Mouse (Mus musculus) liver, adult 2 months (tissue): Measurements from ENCODE around the gene Hbq1a. TPM values are rescaled to one million over a fixed set of nuclear protein-coding genes. Genes with fewer than 3 reads are reported as not detected.

Experiments
- DNase-seq: peaks from one replicate; pipeline ENCODE4 v3.0.0-alpha.2; 2011; ENCODE audit warnings: low read depth, low spot score; ENCODE audit errors: extremely low read depth
- H3K27ac ChIP-seq: fragments of 200-500 bp; replicated peaks from 2 replicates; pipeline ENCODE4 v1.5.1; 2012; ENCODE audit warnings: low read depth, mild to moderate bottlenecking, control low read depth, inconsistent platforms, low read length; ENCODE audit not compliant: insufficient read depth
- H3K27me3 ChIP-seq: fragments of 200-500 bp; 2 replicates; pipeline ENCODE4 v1.6.1; 2012; ENCODE audit warnings: mild to moderate bottlenecking, moderate library complexity, low read length, inconsistent platforms; ENCODE audit not compliant: control insufficient read depth, insufficient read depth
- H3K36me3 ChIP-seq: fragments of 200-500 bp; 2 replicates; pipeline ENCODE4 v1.6.1; 2012; ENCODE audit warnings: low read length, inconsistent platforms; ENCODE audit not compliant: control insufficient read depth, insufficient read depth
- H3K4me1 ChIP-seq: fragments of 200-500 bp; 2 replicates; pipeline ENCODE4 v1.6.1; 2011; ENCODE audit warnings: low read length; ENCODE audit not compliant: control insufficient read depth, insufficient read depth
- H3K4me3 ChIP-seq: fragments of 200-500 bp; 2 replicates; pipeline ENCODE4 v1.5.1; 2011; ENCODE audit warnings: low read depth, mild to moderate bottlenecking, control low read depth, low read length, moderate library complexity; ENCODE audit not compliant: insufficient read depth
- H3K79me2 ChIP-seq: fragments of 200-500 bp; 2 replicates; pipeline ENCODE4 v1.6.1; 2012; ENCODE audit warnings: inconsistent platforms, mild to moderate bottlenecking, low read length, moderate library complexity; ENCODE audit not compliant: control insufficient read depth, insufficient read depth
- H3K9ac ChIP-seq: fragments of 200-500 bp; 2 replicates; pipeline ENCODE4 v1.6.1; 2012; ENCODE audit warnings: low read depth, mild to moderate bottlenecking, control low read depth, inconsistent platforms, low read length
- CTCF ChIP-seq: fragments of 200-500 bp; IDR thresholded peaks from 2 replicates; pipeline ENCODE4 v1.5.1; 2011; ENCODE audit warnings: low read depth, low read length, control low read depth
- POLR2A ChIP-seq: fragments of 200-500 bp; IDR thresholded peaks from 2 replicates; pipeline ENCODE4 v1.6.1; 2011; ENCODE audit warnings: low read length, control low read depth; ENCODE audit not compliant: insufficient read depth; ENCODE audit errors: extremely low read depth
- WGBS: fragments of 180-500 bp; shearing (Covaris S2); methylation state at CpG from one replicate; pipeline ENCODE4 v1.1.7; 2018; 5-methylcytosine and 5-hydroxymethylcytosine counted together
- polyA plus RNA-seq: library from polyadenylated mRNA; depleted of rRNA; stranded (reverse); fragments of >200 nt; gene quantifications from 2 replicates; pipeline ENCODE4 v1.2.3, GENCODE M21; 2012
- total RNA-seq: library from RNA; depleted of rRNA; stranded (reverse); fragments of >200 nt; gene quantifications from 2 replicates; pipeline ENCODE4 v1.2.3, GENCODE M21; 2014

Hbq1a gene
- total and polyA plus RNA-seq, 2 experiments, result 0.46 TPM; not detected in 1

- TF ChIP-seq POLR2A (no peak), CTCF (no peak)
- no peak overlapping the region for H3K9ac ChIP-seq
- peaks cover 11% of the 10 kb centered on the region for H3K36me3 ChIP-seq
- no peak overlapping the region for H3K27ac ChIP-seq
- no peaks in the 10 kb centered on the region; the same call in 1 of the 2 replicates for H3K4me1 ChIP-seq
- DNase-seq, result no peak
- H3K79me2 ChIP-seq, result peaks cover 9% of the 10 kb centered on the region; the same call in 1 of the 2 replicates
- WGBS, result 96% methylated on average over 3 of the region's 3 CpGs
- no peaks in the 10 kb centered on the region for H3K27me3 ChIP-seq
- H3K4me3 ChIP-seq, result no peak overlapping the region
Measured at GRCm38 (mm10) chr11:32265117-32265738, 34.6 kb upstream of the Hbq1a start.

DNA sequence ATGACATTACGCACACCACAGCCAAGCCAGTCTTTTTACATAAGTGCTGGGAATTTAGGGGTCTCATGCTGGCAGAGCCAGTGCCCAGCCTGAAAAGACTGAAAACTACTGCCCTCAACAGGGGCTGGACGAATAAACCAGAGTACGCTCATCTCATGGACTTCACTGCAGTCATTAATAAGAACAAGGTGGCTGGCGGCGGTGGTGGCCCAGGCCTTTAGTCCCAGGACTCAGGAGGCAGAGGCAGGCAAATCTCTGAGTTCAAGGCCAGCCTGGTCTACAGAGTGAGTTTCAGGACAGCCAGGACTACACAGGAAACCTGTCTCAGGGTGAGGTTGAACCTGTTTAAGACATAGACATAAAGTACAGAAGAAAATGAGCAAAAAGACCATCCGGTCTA, 33.7 kb upstream of the Hbq1a start:
- peaks cover 8% of the 10 kb centered on the region for H3K36me3 ChIP-seq
- peaks cover 9% of the 10 kb centered on the region; the same call in 1 of the 2 replicates for H3K79me2 ChIP-seq
- H3K27me3 ChIP-seq, result no peaks in the 10 kb centered on the region
- H3K9ac ChIP-seq, result no peak overlapping the region
- no peaks in the 10 kb centered on the region; the same call in 1 of the 2 replicates for H3K4me1 ChIP-seq
- WGBS, result 98% methylated on average over 6 of the region's 6 CpGs
- H3K27ac ChIP-seq, result no peak overlapping the region
- TF ChIP-seq CTCF (no peak), POLR2A (no peak)
- DNase-seq, result no peak
- no peak overlapping the region for H3K4me3 ChIP-seq

GRCm38 (mm10) chr11:32266776-32267175, 33.1 kb upstream of the Hbq1a start:
- Histone ChIP-seq H3K36me3 (peaks cover 4% of the 10 kb centered on the region), H3K9ac (peak overlapping the region; percentile 91; the same call in 1 of the 2 replicates), H3K4me1 (no peaks in the 10 kb centered on the region; the same call in 1 of the 2 replicates), H3K27ac (peak overlapping the region; percentile 73; the same call in 1 of the 2 replicates), H3K4me3 (peak overlapping the region; percentile 97), H3K27me3 (no peaks in the 10 kb centered on the region), H3K79me2 (peaks cover 9% of the 10 kb centered on the region; the same call in 1 of the 2 replicates)
- 28% methylated on average over 6 of the region's 6 CpGs for WGBS
- DNase-seq, result peak; percentile 1
- TF ChIP-seq POLR2A, result no peak
- no peak for TF ChIP-seq CTCF

GRCm38 (mm10) chr11:32267188-32267884, 32.5 kb upstream of the Hbq1a start, which contains the start of gene Nprl3:
Gene Nprl3 (minus strand): TSS chr11:32267707.
- Histone ChIP-seq H3K27ac (peak within 1 kb of the TSS; percentile 73), H3K9ac (peak within 1 kb of the TSS; percentile 91), H3K79me2 (peaks cover 9% of the 10 kb centered on the region; the same call in 1 of the 2 replicates), H3K4me1 (no peaks in the 10 kb centered on the region; the same call in 1 of the 2 replicates), H3K36me3 (no peaks in the 10 kb centered on the region; the same call in 1 of the 2 replicates), H3K4me3 (peak within 1 kb of the TSS; percentile 97), H3K27me3 (no peaks in the 10 kb centered on the region)
- WGBS, result under 1% methylated on average over 54 of the region's 54 CpGs
- TF ChIP-seq CTCF (no peak), POLR2A (peak; percentile 79)
- DNase-seq, result peak; percentile 74

DNA sequence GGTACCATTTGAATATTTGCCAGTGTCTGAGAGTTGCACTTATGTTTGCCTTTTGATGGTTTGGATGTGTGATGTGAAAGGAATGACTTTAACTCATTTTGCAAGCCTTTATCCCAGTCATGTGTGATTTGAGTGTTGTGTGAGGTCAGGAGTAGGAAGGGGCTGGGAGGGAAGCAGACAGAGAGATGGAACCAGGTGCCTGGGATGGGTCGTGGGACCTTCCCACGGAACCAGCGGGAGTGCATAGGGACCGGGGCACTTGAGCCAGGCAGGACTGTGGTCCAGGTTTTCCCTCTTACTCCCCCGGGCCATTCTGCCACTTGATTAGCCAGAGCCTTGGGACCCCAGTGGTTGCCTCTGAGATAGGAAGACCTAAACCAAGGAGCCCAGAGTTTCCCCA, 31.9 kb upstream of the Hbq1a start:
- Histone ChIP-seq H3K9ac (no peak overlapping the region), H3K79me2 (peaks cover 9% of the 10 kb centered on the region; the same call in 1 of the 2 replicates), H3K27me3 (no peaks in the 10 kb centered on the region), H3K4me3 (no peak overlapping the region), H3K36me3 (no peaks in the 10 kb centered on the region), H3K27ac (no peak overlapping the region), H3K4me1 (no peaks in the 10 kb centered on the region; the same call in 1 of the 2 replicates)
- DNase-seq, result no peak
- no peak for TF ChIP-seq POLR2A
- no peak for TF ChIP-seq CTCF
- WGBS, result 35% methylated on average over 5 of the region's 5 CpGs
